ENCODE assay signal across 8 mouse cellular contexts in genomic region chr1:86488326-86488725, GRCm38 (mm10). TPM values are rescaled to one million over a fixed set of nuclear protein-coding genes. Genes with fewer than 3 reads are reported as not detected.
DNase-seq lines count a peak whose midpoint lies in the region; ATAC-seq lines count a peak whose summit lies in the region.

No protein-coding gene starts in this region.

- WGBS in hindbrain, embryonic 16.5 days: 41% methylated on average over 7 of the region's 7 CpGs
- WGBS in liver, embryonic 16.5 days (ENCODE audit: insufficient replicate concordance): 52% methylated on average over 7 of the region's 7 CpGs

- H3K36me3 ChIP-seq in hindbrain, embryonic 16.5 days (ENCODE audit: control insufficient read depth, insufficient read depth, low read length): no peaks in the 10 kb centered on the region
- no peaks in the 10 kb centered on the region for H3K36me3 ChIP-seq in liver, embryonic 16.5 days (ENCODE audit: control insufficient read depth, insufficient read depth)

- H3K4me2 ChIP-seq in hindbrain, embryonic 16.5 days (ENCODE audit: low read length): peak overlapping the region; percentile 79
- peak overlapping the region; percentile 94 for H3K4me2 ChIP-seq in liver, embryonic 16.5 days (ENCODE audit: low read depth, low read length)

- H3K4me1 ChIP-seq in brown adipose tissue, adult 24 weeks (ENCODE audit: control insufficient read depth, insufficient read depth, insufficient read length, low read length): peaks cover 23% of the 10 kb centered on the region
- peaks cover 14% of the 10 kb centered on the region for H3K4me1 ChIP-seq in hindbrain, embryonic 16.5 days (ENCODE audit: control insufficient read depth, insufficient read depth, low read depth, low read length)
- peaks cover 34% of the 10 kb centered on the region for H3K4me1 ChIP-seq in liver, embryonic 16.5 days (ENCODE audit: control insufficient read depth, low read depth, low read length)

- peak; percentile 61 for DNase-seq in kidney, adult 18-20 months
- DNase-seq in kidney, adult 11 months: no peak
- no peak for DNase-seq in c-Kit-positive CD71-positive TER-119-positive erythroid progenitor cells, embryonic 14.5 days (ENCODE audit: low spot score)
- no peak for DNase-seq in left cerebral cortex, adult 11 months (ENCODE audit: low spot score)
- DNase-seq in layer of hippocampus, postnatal 36 days: no peak

- H3K27ac ChIP-seq in brown adipose tissue, adult 24 weeks (replicated peaks; ENCODE audit: low read depth, low read length): peak overlapping the region; percentile 96
- peak overlapping the region; percentile 98 for H3K27ac ChIP-seq in hindbrain, embryonic 16.5 days (ENCODE audit: low read depth, low read length)
- peak overlapping the region; percentile 95 for H3K27ac ChIP-seq in liver, embryonic 16.5 days (ENCODE audit: low read length)

- no peaks in the 10 kb centered on the region for H3K9me3 ChIP-seq in hindbrain, embryonic 16.5 days (ENCODE audit: control insufficient read depth, low read length)
- no peaks in the 10 kb centered on the region for H3K9me3 ChIP-seq in liver, embryonic 16.5 days (replicated peaks; ENCODE audit: control insufficient read depth, low read length)

- H3K27me3 ChIP-seq in hindbrain, embryonic 16.5 days (replicated peaks; ENCODE audit: control insufficient read depth, insufficient read depth, low read length): no peaks in the 10 kb centered on the region
- no peaks in the 10 kb centered on the region for H3K27me3 ChIP-seq in liver, embryonic 16.5 days (ENCODE audit: control insufficient read depth, insufficient read depth, low read depth, low read length)

- peak overlapping the region; percentile 92 for H3K9ac ChIP-seq in hindbrain, embryonic 16.5 days (ENCODE audit: low read depth, low read length)
- H3K9ac ChIP-seq in liver, embryonic 16.5 days (ENCODE audit: low read depth, low read length): peak overlapping the region; percentile 93

- peak overlapping the region; percentile 89 for H3K4me3 ChIP-seq in brown adipose tissue, adult 24 weeks (ENCODE audit: insufficient read depth, low read depth, low read length)
- H3K4me3 ChIP-seq in hindbrain, embryonic 16.5 days (ENCODE audit: low read length): peak overlapping the region; percentile 64
- H3K4me3 ChIP-seq in liver, embryonic 16.5 days (ENCODE audit: low read depth, low read length): peak overlapping the region; percentile 84

- no peak for ATAC-seq in hindbrain, embryonic 16.5 days
- no peak for ATAC-seq in liver, embryonic 16.5 days (ENCODE audit: low read depth)

RNA-seq across cellular contexts. Expression of gene Ptma, which starts 38.2 kb away (rescaled TPM):
- polyA plus RNA-seq in brown adipose tissue, adult 24 weeks (2012; ENCODE audit: insufficient read depth, insufficient read length, missing spikeins): 280 and 322 TPM in 2 replicates
- polyA plus RNA-seq in hindbrain, embryonic 16.5 days (2015; fragmentation: Nextera tagmentation; extraction: Ambion mirVana): 1,165 and 1,204 TPM in 2 replicates
- polyA plus RNA-seq in liver, embryonic 16.5 days (2015; fragmentation: Nextera tagmentation; extraction: Ambion mirVana): 500 and 746 TPM in 2 replicates
- total RNA-seq in layer of hippocampus, postnatal 36 days (2021): 100 to 1,000 TPM; 507 to 508 TPM
